Mouse (Mus musculus): ENCODE results near the gene Ppef1. TPM values are rescaled to one million over a fixed set of nuclear protein-coding genes. Genes with fewer than 3 reads are reported as not detected.
A peak's percentile ranks its signal among the peaks of the same experiment; 100 is the strongest.

The Ppef1 gene
- polyA plus RNA-seq, 1 experiment from 2014 or later: 2.9 TPM

DNA sequence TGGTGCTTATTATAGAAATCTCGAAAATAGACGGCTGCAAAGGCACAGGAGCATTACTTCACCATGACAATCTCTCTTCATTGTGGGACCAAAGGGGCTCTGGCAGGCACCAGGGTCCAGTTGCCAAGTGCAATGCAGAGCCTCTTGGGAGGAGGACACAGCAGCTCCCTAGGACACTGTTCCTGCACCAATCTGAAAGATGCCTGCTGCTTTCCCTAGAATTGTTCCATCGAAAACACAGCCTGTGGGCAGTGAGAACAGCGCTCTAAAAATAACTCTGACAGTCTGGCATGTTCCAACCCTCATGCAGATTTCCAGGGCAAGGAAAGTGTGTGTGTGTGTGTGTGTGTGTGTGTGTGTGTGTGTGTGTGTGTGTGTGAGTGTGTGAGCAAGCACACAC lies 147.0 kb downstream of the Ppef1 start:
- no peak for ATAC-seq (ENCODE audit: low FRiP score)
- no peak overlapping the region for H3K4me2 ChIP-seq
- peaks cover 30% of the 10 kb centered on the region; the same call in 1 of the 2 replicates for H3K27me3 ChIP-seq
- no peak overlapping the region for H3K9ac ChIP-seq
- H3K9me3 ChIP-seq: no peaks in the 10 kb centered on the region
- H3K4me1 ChIP-seq (replicated peaks): no peaks in the 10 kb centered on the region
- no peak overlapping the region for H3K4me3 ChIP-seq
- WGBS: 82% methylated on average over 4 of the region's 4 CpGs
- H3K36me3 ChIP-seq: no peaks in the 10 kb centered on the region
- H3K27ac ChIP-seq: no peak overlapping the region

- 76% methylated on average over 1 of the region's 1 CpGs for WGBS
- H3K27ac ChIP-seq: no peak overlapping the region
- H3K9me3 ChIP-seq: no peaks in the 10 kb centered on the region
Measured at GRCm38 (mm10) chrX:160585110-160585509, 150.5 kb downstream of the Ppef1 start.

DNA sequence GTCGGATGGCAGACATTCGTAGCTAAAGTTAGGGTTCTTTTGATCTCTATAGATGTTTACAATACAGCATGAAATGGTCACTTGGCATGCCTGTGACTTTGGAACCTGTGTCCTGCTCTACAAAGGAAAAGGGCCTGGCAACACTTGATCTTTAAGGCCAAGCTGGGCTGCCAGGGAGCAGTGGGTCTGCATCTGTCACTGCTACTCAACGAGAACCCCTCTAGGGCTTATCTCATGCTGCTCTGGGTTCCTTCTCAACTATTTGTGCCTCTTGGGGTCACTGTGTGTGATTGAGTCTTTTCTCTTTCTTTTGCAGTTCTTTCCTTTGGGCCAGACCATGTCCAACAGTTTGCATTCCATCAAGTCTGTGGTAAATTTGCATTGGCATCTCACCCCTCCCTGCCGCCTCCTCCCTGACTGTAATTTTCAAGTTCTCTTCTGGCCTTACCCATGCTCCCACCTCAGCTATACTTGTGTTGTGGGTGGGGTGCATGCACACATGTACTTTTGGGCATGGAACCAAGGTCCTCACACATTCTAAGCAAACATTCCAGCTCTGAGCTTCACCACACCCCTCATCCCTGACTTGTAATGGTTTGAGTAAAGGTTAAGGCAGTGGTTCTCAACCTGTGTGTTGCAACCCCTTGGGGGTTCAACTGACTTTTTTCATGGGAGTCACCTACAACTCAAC lies 151.3 kb downstream of the Ppef1 start:
- Histone ChIP-seq H3K4me1 (replicated peaks) (no peaks in the 10 kb centered on the region), H3K9me3 (no peaks in the 10 kb centered on the region), H3K27me3 (peaks cover 9% of the 10 kb centered on the region; the same call in 1 of the 2 replicates), H3K27ac (no peak overlapping the region), H3K9ac (no peak overlapping the region), H3K4me2 (no peak overlapping the region), H3K36me3 (no peaks in the 10 kb centered on the region), H3K4me3 (no peak overlapping the region)
- ATAC-seq (ENCODE audit: low FRiP score): no peak
- WGBS: 92% methylated on average over 4 of the region's 4 CpGs

More at GRCm38 (mm10) chrX:160585110-160585509, 150.5 kb downstream of the Ppef1 start:
- H3K9ac ChIP-seq: no peak overlapping the region
- no peaks in the 10 kb centered on the region for H3K36me3 ChIP-seq
- ATAC-seq (ENCODE audit: low FRiP score): no peak
- peaks cover 9% of the 10 kb centered on the region; the same call in 1 of the 2 replicates for H3K27me3 ChIP-seq
- no peak overlapping the region for H3K4me3 ChIP-seq
- no peaks in the 10 kb centered on the region for H3K4me1 ChIP-seq (replicated peaks)
- no peak overlapping the region for H3K4me2 ChIP-seq

- WGBS: 71% methylated on average over 5 of the region's 5 CpGs
- Histone ChIP-seq H3K27ac (no peak overlapping the region), H3K4me1 (replicated peaks) (no peaks in the 10 kb centered on the region), H3K9ac (no peak overlapping the region), H3K27me3 (peaks cover 12% of the 10 kb centered on the region; the same call in 1 of the 2 replicates), H3K36me3 (no peaks in the 10 kb centered on the region), H3K9me3 (no peaks in the 10 kb centered on the region), H3K4me2 (no peak overlapping the region), H3K4me3 (no peak overlapping the region)
- 0 out of 2 replicates have a peak, but pooled peaks have one; percentile 46 for ATAC-seq (ENCODE audit: low FRiP score)
Measured at GRCm38 (mm10) chrX:160583589-160583988, 152.0 kb downstream of the Ppef1 start.

Other genes starting within 250 kb of the Ppef1 start
- 12.7 and 13.1 TPM in 2 replicates for gene Phka2, start 233.6 kb downstream of the Ppef1 start, polyA plus RNA-seq (2015; fragmentation: Nextera tagmentation; extraction: Ambion mirVana)
- 0.08 and 0.09 TPM in 2 replicates for gene Rs1, start 32.2 kb upstream of the Ppef1 start, polyA plus RNA-seq (2015; fragmentation: Nextera tagmentation; extraction: Ambion mirVana)
- 0.08 TPM in 1 of 2 replicates, not detected in the other for gene Gja6, start 171.3 kb upstream of the Ppef1 start, polyA plus RNA-seq (2015; fragmentation: Nextera tagmentation; extraction: Ambion mirVana)